Mouse (Mus musculus) erythroid progenitor cell, adult 5-6 weeks (primary cell): ENCODE data around the gene Cfap299. TPM values are rescaled to one million over a fixed set of nuclear protein-coding genes. Genes with fewer than 3 reads are reported as not detected.

Source experiments
- ATAC-seq: replicated peaks from 2 replicates; pipeline ENCODE4 v1.8.0; 2016; ENCODE audit warnings: moderate number of reproducible peaks, mild to moderate bottlenecking, moderate TSS enrichment, inconsistent platforms; ENCODE audit not compliant: poor library complexity, low FRiP score, severe bottlenecking
- total RNA-seq, 2 experiments: library from RNA; stranded (forward) in 1 of 2; stranded (reverse) in 1 of 2; fragments of 150-400 nt in 1 of 2; fragments of 186-747, 209-891 nt in 1 of 2; gene quantifications; 2 replicates each; pipeline versions ENCODE4 v1.2.3 to v1.2.4; 2015 to 2017; ENCODE audit warnings: low replicate concordance in 2 of 2

The Cfap299 gene
- total RNA-seq, 2 experiments from 2014 or later = not detected

DNA sequence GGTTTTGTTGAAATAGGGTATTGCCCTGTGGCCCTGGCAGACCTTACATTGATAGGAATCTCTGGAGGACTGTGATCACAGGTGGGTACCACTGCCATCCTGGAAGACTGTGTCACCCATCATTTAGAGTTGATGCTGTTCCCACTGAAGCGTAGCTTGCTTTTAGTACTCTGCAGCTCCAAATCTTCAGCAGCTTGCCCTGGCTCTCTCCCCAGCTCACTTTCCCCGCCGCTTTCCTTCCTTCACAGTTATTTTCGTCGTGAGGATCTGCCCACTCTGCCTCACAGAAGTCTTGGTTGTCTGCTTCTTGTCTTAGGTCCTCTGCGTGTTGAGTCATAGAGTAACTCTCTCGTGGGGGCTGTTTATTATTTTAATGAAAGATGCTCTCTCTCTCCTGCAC is 40.3 kb downstream of the Cfap299 start:
- no peak for ATAC-seq

DNA sequence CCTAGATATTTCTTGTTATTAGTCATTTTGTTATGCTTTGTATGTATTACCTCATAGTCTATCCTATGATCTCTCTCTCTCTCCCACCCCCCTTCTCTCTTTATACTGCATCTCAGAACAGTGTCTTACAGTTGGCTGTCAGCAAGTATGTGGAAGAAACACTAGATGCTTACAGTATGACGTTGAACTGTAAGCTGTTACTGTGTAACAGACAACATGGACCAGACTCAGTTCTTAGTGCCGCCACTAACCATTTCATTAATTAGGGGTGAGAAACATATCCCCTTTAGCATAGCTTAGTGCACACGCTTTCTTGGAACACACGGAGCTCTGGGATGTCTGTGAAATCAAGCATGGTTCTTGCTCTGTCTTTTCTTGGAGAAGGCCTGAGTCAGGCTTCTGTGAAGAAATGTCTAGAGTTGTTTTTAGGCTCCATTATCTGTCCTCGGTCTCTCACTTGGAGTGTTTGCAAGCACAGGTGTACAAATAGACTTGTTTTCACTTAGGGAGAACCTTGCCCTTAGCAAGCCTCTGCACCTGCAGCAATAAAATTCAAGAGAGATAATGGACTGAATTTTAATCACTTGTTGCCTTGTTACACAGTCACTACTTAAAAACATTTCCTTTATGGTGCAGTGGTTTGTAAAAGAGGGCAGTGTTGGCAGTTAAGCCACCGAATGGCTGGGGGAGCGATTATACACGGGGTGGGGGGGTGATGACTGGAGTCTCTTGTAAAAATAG is 47.1 kb downstream of the Cfap299 start:
- no peak for ATAC-seq

DNA sequence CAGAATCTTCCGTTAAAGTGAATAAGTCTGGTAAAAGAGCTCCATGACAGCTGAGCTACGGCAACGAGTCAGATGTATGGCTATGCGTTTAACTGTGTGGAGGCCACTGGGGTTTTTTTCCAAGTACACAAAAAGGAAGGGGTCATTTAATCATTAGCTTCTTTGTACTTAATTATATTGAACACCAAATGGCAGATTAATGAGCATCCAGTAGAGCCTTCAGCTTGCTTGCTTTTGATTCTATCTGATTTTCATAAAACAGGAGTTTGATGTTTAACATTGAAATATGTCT is 47.6 kb downstream of the Cfap299 start:
- ATAC-seq = no peak

DNA sequence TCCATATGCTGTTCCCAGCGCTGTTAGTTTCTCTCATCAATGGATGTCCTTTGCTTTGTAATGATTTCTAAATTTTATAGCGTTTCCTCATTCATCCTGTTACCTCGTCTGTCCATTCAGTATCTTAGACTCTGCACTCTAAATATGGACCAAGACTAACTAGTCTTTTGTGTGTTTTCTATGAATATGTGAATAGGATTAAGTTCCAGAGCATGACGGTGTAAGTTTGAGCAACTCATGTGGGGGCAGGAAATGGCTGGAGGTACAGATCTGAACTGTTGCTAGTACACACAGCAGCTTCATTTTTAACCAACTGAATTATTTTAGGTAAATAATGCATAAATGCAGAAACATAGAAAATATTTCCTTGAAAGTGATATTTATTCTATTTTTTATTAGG is 51.3 kb downstream of the Cfap299 start:
- no peak for ATAC-seq

DNA sequence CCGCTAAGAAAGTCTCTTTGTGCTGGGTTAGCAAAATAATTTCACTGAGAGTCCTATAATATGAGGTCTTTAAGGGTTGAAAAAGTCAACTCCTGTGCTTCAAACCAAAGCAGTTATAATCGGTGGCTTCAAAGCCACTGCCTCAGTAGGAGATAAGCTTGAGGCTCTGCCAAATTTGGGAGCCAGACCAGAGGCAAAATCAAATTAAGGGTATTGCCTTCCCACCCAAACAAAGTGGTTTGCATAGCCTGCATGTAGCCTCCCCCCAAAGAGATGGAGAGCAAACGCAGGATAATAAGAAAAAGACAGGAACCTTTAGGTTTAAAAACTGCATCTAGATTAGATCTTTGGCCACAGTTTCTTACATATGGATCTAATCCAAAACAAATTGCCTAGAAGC is 58.0 kb downstream of the Cfap299 start:
- no peak for ATAC-seq

DNA sequence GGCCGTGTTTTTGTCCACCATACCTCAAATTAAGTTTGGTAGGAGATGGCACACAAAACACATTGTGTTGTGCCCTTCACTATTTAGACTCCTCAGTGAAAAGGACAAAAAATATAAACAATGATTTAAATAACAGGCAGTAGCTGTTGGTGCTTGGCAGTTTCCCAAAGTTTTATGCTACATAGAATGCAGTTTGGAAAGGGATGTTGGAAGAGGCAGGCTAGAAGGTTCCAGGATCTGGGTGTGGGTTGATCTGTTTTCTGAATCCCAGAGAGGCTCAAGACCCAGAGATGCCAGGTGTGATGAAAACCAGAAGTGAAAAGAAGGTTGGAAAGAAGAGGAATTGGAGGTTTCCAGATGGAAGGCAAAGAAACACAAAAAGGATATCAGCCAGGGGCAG is 73.1 kb downstream of the Cfap299 start:
- no peak for ATAC-seq

DNA sequence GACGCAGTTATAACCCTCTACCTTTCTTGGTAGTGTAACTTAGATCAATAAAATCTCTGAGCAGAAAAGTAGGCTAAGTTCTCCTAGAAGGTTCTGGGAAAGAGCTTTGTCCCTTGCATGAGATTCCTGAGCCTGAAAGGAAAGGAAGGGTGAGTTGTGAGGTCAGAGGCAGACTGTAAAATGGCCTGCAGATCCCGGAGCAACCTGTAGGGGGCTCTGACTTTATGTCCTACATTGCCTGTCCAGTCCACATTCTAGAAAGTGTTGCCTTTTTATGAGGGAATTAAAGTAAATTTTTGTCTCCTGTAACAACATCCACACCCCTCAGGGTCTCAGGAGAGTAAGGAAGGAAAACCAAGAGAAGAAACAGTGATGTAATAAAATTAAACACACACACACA is 81.0 kb downstream of the Cfap299 start:
- ATAC-seq = no peak

DNA sequence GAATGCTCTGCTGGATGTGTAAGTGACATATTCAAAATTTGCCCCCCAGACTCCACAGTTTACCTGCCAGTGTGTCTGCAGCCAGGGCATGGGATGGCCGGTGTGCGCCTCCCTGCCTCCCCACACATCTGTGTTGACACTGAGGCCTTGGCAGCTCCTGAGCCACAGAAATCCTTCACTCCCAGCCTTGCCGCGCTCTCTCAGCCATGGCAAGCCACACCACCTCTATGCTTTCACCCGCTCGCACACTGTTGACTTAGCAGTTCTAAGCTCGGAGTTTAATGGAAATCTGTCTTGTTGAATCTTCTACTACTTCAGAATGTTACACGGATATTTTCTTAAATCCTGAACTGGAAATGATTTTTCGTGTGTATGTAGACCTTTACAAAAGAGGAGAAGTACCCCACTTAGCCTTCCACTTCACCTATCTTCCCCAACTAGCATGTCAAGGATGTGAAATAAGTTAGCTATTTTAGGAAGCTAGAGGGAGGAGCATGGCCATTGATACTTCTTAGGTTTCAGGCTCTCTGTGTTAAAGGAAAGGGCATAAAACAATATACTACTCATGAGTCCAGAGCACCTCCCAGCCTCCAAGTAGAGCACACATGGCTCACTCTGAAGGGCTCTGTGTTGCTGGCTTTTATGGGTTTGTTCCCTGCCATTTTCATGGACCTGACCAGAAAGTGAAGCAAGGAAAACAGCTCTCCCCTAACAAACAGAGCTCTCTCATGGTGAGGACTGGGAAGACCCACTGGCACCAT is 87.5 kb downstream of the Cfap299 start:
- no peak for ATAC-seq

DNA sequence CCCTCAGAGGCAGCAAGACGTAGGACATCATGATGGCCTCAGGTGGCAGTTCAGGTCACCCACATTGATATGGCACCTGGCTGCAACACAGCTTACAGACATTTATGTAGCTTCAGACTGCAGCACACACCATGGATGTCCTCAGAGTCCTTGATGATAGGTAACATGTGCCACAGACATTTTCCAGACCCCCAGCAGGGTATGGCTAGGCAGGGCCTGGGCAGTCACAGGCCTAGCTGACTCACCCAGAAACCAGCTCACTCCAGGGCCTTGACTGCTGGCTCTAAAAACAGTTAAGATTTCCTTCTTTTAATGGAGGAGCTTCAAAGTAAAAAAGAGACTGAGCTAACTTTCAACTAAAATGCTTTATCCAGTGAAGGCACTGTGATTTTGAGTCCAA is 95.9 kb downstream of the Cfap299 start:
- ATAC-seq = no peak

DNA sequence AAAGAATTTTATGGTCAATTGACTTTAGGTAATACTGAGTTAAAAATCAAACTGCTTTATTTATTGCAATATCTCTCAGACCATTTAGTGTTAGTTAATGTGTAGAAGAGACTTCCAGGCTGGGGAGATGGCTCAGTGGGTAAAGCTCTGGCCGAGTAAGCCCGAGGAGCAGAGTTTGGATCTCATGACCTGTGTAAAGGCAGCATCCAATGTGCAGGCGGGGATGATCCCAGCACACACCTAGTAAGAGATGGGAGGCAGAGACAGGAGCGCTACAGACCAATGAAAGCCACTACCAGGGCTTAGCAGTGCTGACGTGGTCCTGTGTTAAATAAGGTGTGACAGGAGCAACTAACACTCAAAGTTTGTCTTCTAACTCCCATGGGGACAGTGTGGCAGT is 97.0 kb downstream of the Cfap299 start:
- no peak for ATAC-seq

DNA sequence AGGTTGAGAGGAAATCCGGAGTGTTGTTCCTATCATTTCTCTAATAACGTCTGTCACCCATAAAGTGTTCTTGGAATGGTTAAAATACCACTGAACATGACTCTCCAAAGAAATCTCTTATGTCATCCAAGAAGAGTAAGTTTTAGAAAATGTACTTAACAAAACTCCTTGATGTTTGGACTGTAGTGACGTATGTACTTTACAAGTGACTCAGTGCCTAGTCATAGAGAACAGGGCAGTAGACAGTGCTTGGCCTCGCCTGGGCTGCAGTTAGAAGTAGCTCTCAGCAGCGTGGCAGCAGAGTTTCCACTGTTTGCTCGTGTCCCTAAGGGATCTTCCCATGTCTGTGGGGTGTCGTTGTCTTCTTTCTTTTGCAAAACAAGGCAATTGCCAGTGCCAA is 101.0 kb downstream of the Cfap299 start:
- ATAC-seq = no peak

DNA sequence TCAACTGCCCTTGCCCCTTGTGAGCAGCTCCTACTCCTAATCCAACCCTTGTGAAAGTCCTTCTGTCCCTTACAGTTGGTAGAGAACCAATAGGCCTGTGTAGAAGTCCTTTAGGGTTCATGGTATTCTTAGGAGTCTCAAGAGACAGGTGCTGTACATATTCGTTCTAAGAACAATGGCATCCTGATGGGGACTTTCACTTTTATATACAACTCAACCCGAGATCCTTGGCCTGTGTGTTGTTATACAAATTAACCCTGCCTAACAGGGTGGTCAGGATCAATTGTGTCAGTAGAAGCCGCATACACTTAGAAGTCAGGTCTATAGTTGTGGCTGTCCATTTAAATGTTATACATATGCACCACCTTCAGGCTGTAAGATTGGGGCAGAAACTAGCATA is 109.6 kb downstream of the Cfap299 start:
- ATAC-seq = no peak

DNA sequence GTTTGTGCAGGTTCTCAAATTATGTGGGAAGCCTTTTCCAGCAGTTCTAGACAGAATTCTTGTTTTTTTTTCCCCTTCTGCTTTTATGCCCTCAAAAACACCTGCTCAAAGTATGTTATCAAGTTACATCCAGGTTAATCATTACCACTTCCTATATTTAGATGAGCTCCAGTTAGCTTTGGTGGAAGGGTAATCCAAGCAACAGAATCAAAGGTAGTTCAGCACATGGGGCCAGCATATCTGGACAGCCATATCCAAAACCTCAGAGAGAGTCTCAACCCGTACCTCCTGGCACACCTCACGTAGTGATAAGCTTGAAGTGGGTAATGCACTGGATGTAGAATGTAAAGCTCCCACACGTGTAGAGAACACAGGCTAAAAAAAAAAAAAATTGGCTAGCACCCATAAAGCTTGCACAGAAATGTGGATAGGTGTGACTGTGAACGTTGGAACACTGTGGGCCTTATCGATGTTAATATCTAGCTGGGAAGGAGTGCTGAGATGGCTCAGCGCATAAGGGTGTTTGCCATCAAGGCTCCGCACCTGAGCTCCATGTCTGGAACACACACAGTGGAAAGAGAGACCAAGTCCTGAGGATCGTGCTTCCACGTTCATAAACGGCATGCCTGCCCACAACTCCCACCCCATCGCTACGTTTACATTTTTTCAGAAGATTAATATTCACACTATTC is 117.8 kb downstream of the Cfap299 start:
- no peak for ATAC-seq

DNA sequence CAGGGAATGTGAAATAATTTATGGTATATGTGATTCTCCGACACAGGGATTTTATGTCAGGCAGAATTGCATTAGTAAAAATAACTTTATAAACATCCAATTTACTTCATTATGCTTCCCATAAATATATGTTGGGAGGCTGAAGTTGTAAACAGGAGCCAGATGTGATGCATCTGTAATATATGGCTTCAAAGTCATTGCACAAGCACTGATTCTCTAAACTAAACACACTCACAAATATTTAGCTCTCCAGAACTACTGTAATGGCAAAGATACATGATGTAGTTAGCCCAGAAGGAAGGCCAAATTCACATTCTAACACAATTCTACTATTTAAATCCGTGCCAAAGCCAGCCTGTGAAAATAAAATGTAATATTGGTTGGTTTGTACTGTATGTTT is 120.8 kb downstream of the Cfap299 start:
- ATAC-seq = no peak

DNA sequence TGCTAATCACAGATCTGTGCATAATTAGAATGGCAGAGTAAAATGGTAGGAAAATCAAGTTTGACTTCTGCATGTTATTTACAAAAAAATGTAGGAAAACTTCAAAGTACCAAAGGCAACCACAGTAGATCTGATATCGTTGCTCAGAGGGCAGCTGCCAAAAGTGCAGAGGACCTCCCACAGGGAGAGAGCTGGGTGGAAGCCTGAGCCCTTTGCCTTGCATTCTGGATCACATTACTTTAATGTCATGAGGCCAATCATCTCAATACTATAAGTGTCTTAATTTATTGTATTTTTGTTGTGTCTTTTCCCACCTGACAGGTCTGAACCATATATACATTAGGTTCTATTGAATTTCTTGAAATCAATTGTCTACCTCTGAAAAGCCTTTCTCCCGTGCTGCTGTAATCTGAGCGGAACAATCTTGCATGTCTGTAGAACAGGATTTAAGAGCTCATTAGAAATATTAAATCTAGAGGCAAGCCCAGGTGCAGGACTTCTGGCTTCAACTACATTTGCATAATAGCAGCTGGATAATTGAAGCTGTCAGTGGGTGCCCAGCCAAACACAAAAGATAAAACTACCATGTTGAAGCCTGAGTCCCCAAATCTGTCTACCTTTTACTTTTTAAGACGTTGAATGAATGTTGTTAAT is 137.9 kb downstream of the Cfap299 start:
- ATAC-seq = no peak

DNA sequence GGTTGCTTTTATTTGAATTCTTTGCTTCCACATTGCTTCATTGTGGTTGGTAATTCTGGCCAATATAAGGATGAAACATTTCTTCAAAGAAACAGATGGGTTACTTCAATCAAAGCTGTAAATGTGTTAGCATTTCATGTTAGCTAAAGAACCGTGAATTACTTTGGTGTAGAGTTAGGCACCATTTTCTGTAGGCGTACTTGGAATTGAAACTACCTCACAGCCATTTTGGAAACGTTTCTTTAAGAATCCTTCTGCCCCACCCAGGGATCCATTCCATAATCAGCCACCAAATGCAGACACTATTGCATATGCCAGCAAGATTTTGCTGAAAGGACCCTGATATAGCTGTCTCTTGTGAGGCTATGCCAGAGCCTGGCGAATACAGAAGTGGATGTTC is 140.9 kb downstream of the Cfap299 start:
- no peak for ATAC-seq

DNA sequence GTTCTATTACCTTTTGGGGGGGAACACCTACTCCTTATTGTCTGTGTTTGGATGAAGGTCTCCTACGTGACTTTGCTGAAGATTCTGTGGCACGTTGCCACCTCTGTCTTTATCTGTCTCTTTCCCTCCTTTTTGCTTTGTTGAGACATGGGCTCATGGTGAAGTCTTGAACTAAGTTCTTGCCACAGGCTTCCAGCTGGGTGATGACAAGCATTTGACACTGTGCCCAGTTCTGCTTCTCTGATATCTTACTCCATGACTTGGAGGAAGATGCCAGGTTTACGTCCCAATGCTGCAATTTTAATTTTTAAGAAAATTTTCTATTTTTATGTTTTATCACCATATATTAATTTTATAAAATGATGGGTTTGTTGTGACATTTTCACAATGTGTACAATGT is 147.4 kb downstream of the Cfap299 start:
- ATAC-seq = no peak

DNA sequence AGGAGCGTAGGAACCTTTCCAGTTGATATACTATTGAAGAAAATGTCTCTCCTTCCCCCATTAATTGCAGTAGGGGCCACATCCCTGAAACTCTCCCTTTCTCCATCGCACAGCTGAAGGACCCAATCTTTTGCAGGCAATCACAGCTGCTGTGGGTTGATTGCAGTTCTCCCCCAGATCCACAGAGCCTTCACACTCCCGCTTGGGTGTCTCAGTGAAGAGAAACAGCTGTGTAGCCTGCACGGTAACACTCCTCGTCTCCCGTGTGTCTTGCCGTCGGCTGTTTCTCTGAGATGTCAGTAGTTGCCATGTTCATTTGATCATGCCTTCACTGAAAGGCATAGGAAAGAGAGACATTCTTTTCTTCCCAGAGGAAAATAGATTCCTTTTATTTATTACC is 148.2 kb downstream of the Cfap299 start:
- ATAC-seq = no peak

DNA sequence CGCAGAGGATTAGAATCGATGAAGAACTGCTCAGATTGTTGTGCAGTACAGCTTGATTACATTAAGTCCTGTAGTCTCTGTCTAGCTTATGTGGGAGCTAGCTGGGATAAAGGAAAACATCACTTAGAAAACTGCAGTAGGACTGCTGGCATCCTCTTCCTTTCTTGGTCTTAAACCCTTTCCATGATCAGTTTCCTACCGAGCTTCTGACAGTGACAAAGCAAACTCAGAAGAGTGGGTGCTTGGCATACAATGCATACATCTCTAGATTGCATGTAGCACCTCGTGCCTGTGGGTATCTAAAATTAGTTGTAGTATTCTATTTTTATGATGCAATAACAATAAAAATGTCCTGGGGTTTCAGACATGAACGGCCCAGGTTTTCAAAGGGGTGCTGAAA is 154.4 kb downstream of the Cfap299 start:
- no peak for ATAC-seq

DNA sequence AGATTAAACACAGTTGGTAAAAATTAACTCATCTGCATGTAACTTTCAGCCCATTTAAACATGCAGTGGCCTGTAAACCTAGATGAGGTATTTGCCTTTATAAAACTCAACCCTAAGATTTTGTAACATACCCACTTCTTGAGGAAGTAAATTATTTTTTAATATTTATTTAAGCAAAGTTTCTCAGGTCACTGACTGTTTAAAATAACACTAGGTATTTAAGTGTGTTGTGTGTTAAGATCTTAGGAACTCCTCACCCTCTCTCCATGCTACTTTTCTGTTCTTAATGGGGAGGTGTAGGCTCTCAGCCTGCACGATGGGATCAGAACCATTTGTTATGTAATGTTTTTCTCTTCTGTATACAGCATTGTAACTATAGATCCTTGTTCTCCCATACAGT is 156.1 kb downstream of the Cfap299 start:
- no peak for ATAC-seq

DNA sequence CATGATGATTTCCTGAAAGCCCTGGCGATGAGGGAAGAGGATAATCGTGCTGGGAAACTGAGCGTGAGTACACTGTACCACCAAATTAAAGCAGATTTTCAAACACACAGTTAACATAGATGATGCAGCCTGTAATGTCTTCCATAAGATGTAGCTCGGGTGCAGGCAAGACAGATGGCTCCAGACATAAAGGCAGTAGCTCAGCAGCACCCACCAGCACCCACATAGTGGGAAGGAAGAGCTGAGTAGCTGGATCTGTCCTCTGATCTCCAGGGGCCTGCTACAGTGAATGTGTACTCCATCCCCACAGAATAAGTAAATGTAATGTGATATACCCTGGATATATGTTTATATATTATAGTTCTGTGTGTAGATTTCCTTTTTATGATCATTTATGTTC is 169.2 kb downstream of the Cfap299 start:
- ATAC-seq = no peak
